Mouse (Mus musculus) small intestine, adult 2 months (tissue): ENCODE data around the gene Dpysl5. TPM values are rescaled to one million over a fixed set of nuclear protein-coding genes. Genes with fewer than 3 reads are reported as not detected.

ENCODE experiments used
- H3K27ac ChIP-seq: fragments of 200-500 bp; 2 replicates; pipeline ENCODE4 v1.5.1; 2012; ENCODE audit warnings: low read depth, low read length, control low read depth, inconsistent platforms; ENCODE audit not compliant: insufficient read depth
- H3K27me3 ChIP-seq: fragments of 200-500 bp; 2 replicates; pipeline ENCODE4 v1.6.1; 2012; ENCODE audit warnings: mild to moderate bottlenecking, moderate library complexity, low read length, inconsistent platforms; ENCODE audit not compliant: control insufficient read depth, insufficient read depth
- H3K36me3 ChIP-seq: fragments of 200-500 bp; 2 replicates; pipeline ENCODE4 v1.6.1; 2012; ENCODE audit warnings: mild to moderate bottlenecking, low read length, control low read depth, inconsistent platforms; ENCODE audit not compliant: control insufficient read depth, insufficient read depth
- H3K4me1 ChIP-seq: fragments of 200-500 bp; 2 replicates; pipeline ENCODE4 v1.6.1; 2012; ENCODE audit warnings: low read length, inconsistent platforms, mixed read lengths; ENCODE audit not compliant: control insufficient read depth, insufficient read depth, insufficient read length
- H3K4me3 ChIP-seq: fragments of 200-500 bp; 2 replicates; pipeline ENCODE4 v1.5.1; 2012; ENCODE audit warnings: low read depth, mild to moderate bottlenecking, control low read depth, inconsistent platforms, low read length, moderate library complexity
- CTCF ChIP-seq: fragments of 200-500 bp; IDR thresholded peaks from 2 replicates; pipeline ENCODE4 v1.5.1; 2012; ENCODE audit warnings: low read depth, mild to moderate bottlenecking, control low read depth, inconsistent platforms, low read length, moderate library complexity, mixed read lengths; ENCODE audit not compliant: insufficient replicate concordance, insufficient read length; ENCODE audit errors: extremely low read depth
- POLR2A ChIP-seq: fragments of 200-500 bp; IDR thresholded peaks from 2 replicates; pipeline ENCODE4 v1.6.1; 2012; ENCODE audit warnings: low read depth, mild to moderate bottlenecking, control low read depth, inconsistent platforms, low read length, moderate library complexity
- WGBS: fragments of 180-500 bp; shearing (Covaris S2); methylation state at CpG from one replicate; pipeline ENCODE4 v1.1.7; 2018; 5-methylcytosine and 5-hydroxymethylcytosine counted together
- polyA plus RNA-seq: library from polyadenylated mRNA; depleted of rRNA; stranded (reverse); fragments of >200 nt; gene quantifications from 2 replicates; pipeline ENCODE4 v1.2.3, GENCODE M21; 2012; rRNA removed

The Dpysl5 gene
- polyA plus RNA-seq, 1 experiment = 0.66 TPM

DNA sequence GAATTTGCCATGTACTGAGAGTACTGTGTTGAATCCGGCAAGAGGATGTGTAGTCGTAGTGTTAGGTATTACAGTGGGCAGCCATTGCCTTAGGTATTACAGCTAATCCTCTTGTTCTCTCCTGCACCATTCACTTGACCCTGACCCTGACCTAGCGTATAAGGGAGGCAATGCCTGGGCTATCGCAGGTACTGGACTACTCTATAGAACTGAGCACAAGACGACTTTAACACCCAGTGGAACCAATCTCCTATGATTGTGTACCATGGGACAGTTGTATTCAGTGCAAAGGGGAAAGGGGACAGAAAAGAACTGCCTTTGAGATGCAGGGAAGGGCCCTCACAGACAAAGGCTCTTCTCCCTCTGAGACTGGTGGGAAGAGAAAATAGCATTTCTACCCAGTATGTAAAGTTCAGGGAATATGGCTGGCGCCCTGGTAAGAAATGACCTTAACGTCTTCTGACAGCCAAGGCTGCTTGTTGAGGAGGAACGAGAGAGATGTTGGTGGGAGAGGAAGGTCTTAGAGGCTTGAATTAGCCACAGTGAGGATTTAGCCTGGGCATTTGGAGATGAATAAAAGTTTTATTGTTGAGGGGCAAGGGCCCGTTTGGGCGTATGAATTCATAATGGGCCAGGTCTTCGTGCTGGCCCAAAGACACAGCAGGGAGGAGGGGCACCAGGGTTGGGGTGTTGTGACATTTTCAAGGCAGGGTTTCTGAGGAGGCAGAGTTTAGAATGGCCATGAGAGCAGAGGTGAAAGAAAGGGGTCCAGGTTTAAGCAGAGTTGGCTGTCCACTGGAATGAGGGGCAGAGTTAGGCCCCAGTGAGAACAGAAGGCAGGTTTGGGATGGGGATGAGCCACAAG is 113.0 kb downstream of the Dpysl5 start:
- no peaks in the 10 kb centered on the region for H3K36me3 ChIP-seq
- H3K27me3 ChIP-seq = no peaks in the 10 kb centered on the region
- H3K4me1 ChIP-seq = peaks cover 3% of the 10 kb centered on the region
- WGBS = 90% methylated on average over 11 of the region's 11 CpGs
- no peak overlapping the region for H3K27ac ChIP-seq
- TF ChIP-seq CTCF = no peak
- no peak for TF ChIP-seq POLR2A
- no peak overlapping the region for H3K4me3 ChIP-seq

DNA sequence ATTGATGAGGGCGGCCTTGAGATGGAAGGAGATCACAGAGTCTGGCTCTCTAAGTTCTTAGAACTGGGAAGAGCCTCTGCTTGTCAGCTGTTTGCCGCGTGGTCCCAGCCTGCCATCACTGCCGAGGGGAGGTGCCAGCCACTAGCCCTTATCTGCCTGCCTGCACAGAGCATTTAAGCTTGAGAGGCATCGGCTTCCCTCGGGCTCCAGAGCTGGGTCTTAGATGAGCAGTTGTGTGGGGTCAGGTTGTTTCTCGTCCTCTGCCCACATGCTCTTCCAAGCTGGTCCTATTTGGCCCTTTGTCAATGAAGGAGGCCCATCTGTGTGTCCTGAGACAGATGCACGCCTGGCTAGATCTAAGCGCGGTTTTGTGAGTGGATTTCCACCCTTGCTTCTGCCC is 113.8 kb downstream of the Dpysl5 start:
- Histone ChIP-seq H3K27ac (no peak overlapping the region), H3K4me3 (no peak overlapping the region), H3K27me3 (no peaks in the 10 kb centered on the region), H3K36me3 (no peaks in the 10 kb centered on the region), H3K4me1 (no peaks in the 10 kb centered on the region; the same call in 1 of the 2 replicates)
- TF ChIP-seq POLR2A (no peak), CTCF (no peak)
- WGBS = 66% methylated on average over 10 of the region's 10 CpGs

DNA sequence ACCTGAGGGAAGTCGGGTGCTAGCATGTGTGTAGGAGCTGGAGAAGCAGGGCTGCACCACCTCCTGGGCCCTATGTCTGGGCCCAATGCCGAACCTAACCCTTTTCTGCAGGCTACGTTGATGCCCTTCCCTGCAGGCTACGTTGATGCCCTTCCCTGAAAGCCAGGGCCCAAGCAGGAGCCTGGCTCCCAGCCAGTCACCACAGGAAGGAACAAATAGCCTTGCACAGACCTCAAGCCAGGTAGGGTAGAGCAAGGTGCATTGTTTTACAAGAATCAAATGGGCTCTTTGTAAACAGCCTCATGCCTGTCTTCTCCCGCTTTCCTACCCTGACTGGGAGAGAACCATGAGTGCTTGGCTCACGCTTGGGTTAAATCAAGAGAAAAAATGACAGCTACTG is 114.5 kb downstream of the Dpysl5 start:
- TF ChIP-seq CTCF (no peak), POLR2A (no peak)
- 47% methylated on average over 6 of the region's 6 CpGs for WGBS
- Histone ChIP-seq H3K36me3 (no peaks in the 10 kb centered on the region), H3K4me3 (no peak overlapping the region), H3K27ac (no peak overlapping the region), H3K4me1 (no peaks in the 10 kb centered on the region; the same call in 1 of the 2 replicates), H3K27me3 (no peaks in the 10 kb centered on the region)

DNA sequence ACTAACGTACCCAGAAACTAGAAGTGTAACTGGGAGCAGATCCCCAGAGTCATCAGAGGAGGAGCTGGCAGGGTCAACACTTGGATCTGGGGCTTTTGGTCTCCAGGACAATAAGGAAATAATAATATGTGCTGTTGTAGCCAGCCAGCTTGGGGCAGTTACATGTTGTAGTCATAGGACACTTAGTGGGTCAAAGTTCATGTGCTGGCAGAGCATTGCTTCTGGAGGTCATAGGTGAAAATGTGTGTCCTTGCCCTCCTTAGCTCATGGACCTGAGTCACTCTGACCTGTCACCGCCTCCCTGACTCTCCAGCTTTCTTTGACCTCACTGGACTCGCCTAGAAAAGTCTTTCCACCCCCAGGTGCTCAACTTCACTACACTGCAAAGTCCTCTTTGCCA is 122.1 kb downstream of the Dpysl5 start:
- H3K27ac ChIP-seq = peak overlapping the region; percentile 90

DNA sequence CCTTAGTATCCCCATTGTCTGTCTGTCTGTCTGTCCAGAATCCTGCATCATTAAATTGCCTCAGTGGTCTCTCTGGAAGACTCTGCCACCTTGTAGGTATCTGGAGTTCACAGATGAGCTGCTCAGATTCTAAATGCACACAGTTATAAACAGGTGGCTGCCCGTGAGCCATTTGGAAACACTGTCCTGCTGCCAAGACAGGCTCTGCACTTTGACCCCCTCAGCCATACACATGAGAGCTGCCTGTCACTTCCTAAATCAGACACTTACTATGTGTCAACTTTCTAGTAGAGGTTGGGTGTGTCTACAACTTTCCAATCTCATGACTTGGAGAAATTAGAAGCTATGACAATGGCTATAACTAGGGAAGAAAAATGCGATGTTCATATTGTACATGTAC is 128.4 kb downstream of the Dpysl5 start:
- Histone ChIP-seq H3K4me3 (no peak overlapping the region), H3K27me3 (no peaks in the 10 kb centered on the region), H3K36me3 (no peaks in the 10 kb centered on the region), H3K27ac (no peak overlapping the region), H3K4me1 (peaks cover 7% of the 10 kb centered on the region; the same call in 1 of the 2 replicates)
- TF ChIP-seq POLR2A (no peak), CTCF (no peak)
- WGBS = 40% methylated on average over 2 of the region's 2 CpGs

More for the DNA sequence above, 122.1 kb downstream of the Dpysl5 start:
- Histone ChIP-seq H3K36me3 (no peaks in the 10 kb centered on the region), H3K27me3 (no peaks in the 10 kb centered on the region), H3K4me1 (peaks cover 12% of the 10 kb centered on the region; the same call in 1 of the 2 replicates), H3K4me3 (no peak overlapping the region)
- 31% methylated on average over 3 of the region's 3 CpGs for WGBS
- no peak for TF ChIP-seq POLR2A
- TF ChIP-seq CTCF = no peak

DNA sequence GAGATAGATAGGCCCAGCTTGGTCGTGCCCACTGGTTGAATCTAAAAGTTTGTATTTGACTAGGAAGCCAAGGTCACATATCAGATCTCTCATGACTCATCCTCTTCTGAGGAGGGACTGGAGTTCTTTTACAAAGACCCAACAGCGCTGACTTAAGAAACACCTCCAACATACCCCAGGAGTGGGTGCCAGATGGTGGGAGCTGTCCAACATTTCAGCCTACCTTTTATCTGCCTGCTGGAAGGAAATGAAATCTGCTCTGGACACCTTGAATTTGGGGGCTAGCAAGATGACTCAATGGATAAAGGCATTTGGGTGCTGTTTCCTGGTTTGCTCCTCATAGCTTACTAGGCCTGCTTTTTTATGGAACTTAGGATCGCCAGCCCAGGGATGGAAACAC is 130.5 kb downstream of the Dpysl5 start:
- Histone ChIP-seq H3K4me3 (no peak overlapping the region), H3K27me3 (no peaks in the 10 kb centered on the region), H3K36me3 (no peaks in the 10 kb centered on the region), H3K4me1 (peaks cover 7% of the 10 kb centered on the region; the same call in 1 of the 2 replicates), H3K27ac (no peak overlapping the region)
- TF ChIP-seq CTCF = no peak
- TF ChIP-seq POLR2A = no peak
- 62% methylated on average over 3 of the region's 3 CpGs for WGBS

Other genes starting within 250 kb of the Dpysl5 start
- 0.06 and 0.08 TPM in 2 replicates for gene Otof, start 249.6 kb upstream of the Dpysl5 start, polyA plus RNA-seq
- gene 1700001C02Rik, start 245.5 kb upstream of the Dpysl5 start, polyA plus RNA-seq = not detected in 2 replicates
- gene Cib4, start 165.7 kb upstream of the Dpysl5 start, polyA plus RNA-seq = not detected in 2 replicates
- gene Kcnk3, start 123.4 kb upstream of the Dpysl5 start, polyA plus RNA-seq = 13.1 and 15.9 TPM in 2 replicates
- 48.2 and 80.2 TPM in 2 replicates for gene Slc35f6, start 63.6 kb upstream of the Dpysl5 start, polyA plus RNA-seq
- 17.8 and 33.0 TPM in 2 replicates for gene Cenpa, start 44.8 kb upstream of the Dpysl5 start, polyA plus RNA-seq
- 26.2 and 28.7 TPM in 2 replicates for gene Mapre3, start 103.1 kb downstream of the Dpysl5 start, polyA plus RNA-seq
- 77.1 and 115 TPM in 2 replicates for gene Tmem214, start 156.4 kb downstream of the Dpysl5 start, polyA plus RNA-seq
- 4.1 and 10.2 TPM in 2 replicates for gene Agbl5, start 177.1 kb downstream of the Dpysl5 start, polyA plus RNA-seq
- 161 and 211 TPM in 2 replicates for gene Ost4, start 196.2 kb downstream of the Dpysl5 start, polyA plus RNA-seq
- gene Emilin1, start 201.8 kb downstream of the Dpysl5 start, polyA plus RNA-seq = 51.8 and 81.9 TPM in 2 replicates
- 285 and 579 TPM in 2 replicates for gene Khk, start 209.9 kb downstream of the Dpysl5 start, polyA plus RNA-seq
- 219 and 481 TPM in 2 replicates for gene Cgref1, start 234.0 kb downstream of the Dpysl5 start, polyA plus RNA-seq
- gene Preb, start 248.8 kb downstream of the Dpysl5 start, polyA plus RNA-seq = 249 and 335 TPM in 2 replicates